Mouse (Mus musculus): ENCODE results near the gene Dlx4.

The Dlx4 gene

GRCm38 (mm10) chr11:95122100-95122489 is 24.0 kb downstream of the Dlx4 start:
- TF ChIP-seq GATA4 (IDR thresholded peaks at IDR 0.05; ENCODE audit: insufficient replicate concordance, low read length), result no peak

GRCm38 (mm10) chr11:95121161-95122099 is 24.6 kb downstream of the Dlx4 start:
- TF ChIP-seq GATA4 (IDR thresholded peaks at IDR 0.05; ENCODE audit: insufficient replicate concordance, low read length), result no peak

- TF ChIP-seq GATA4 (IDR thresholded peaks at IDR 0.05; ENCODE audit: insufficient replicate concordance, low read length), result no peak
These were observed 25.4 kb downstream of the Dlx4 start for GRCm38 (mm10) chr11:95120633-95121020.

GRCm38 (mm10) chr11:95119990-95120632 is 26.0 kb downstream of the Dlx4 start, which contains the start of gene Dlx3:
Gene Dlx3, plus strand, starts transcription at chr11:95120119.
- TF ChIP-seq GATA4 (IDR thresholded peaks at IDR 0.05; ENCODE audit: insufficient replicate concordance, low read length), result no peak

GRCm38 (mm10) chr11:95118505-95118904 is 27.6 kb downstream of the Dlx4 start:
- TF ChIP-seq GATA4 (IDR thresholded peaks at IDR 0.05; ENCODE audit: insufficient replicate concordance, low read length), result no peak

- TF ChIP-seq GATA4 (IDR thresholded peaks at IDR 0.05; ENCODE audit: insufficient replicate concordance, low read length), result no peak
These were observed 29.0 kb downstream of the Dlx4 start for GRCm38 (mm10) chr11:95117030-95117429.

- no peak for TF ChIP-seq GATA4 (IDR thresholded peaks at IDR 0.05; ENCODE audit: insufficient replicate concordance, low read length)
These were observed 36.0 kb downstream of the Dlx4 start for GRCm38 (mm10) chr11:95110081-95110480.

GRCm38 (mm10) chr11:95109000-95109399 is 37.1 kb downstream of the Dlx4 start:
- no peak for TF ChIP-seq GATA4 (IDR thresholded peaks at IDR 0.05; ENCODE audit: insufficient replicate concordance, low read length)

GRCm38 (mm10) chr11:95106440-95107236 is 39.4 kb downstream of the Dlx4 start:
- no peak for TF ChIP-seq GATA4 (IDR thresholded peaks at IDR 0.05; ENCODE audit: insufficient replicate concordance, low read length)

- TF ChIP-seq GATA4 (IDR thresholded peaks at IDR 0.05; ENCODE audit: insufficient replicate concordance, low read length), result no peak
These were observed 40.7 kb downstream of the Dlx4 start for GRCm38 (mm10) chr11:95105274-95105874.

GRCm38 (mm10) chr11:95104266-95104665 is 41.8 kb downstream of the Dlx4 start:
- TF ChIP-seq GATA4 (IDR thresholded peaks at IDR 0.05; ENCODE audit: insufficient replicate concordance, low read length), result peak; percentile 76; the same call in 1 of the 2 replicates

- TF ChIP-seq GATA4 (IDR thresholded peaks at IDR 0.05; ENCODE audit: insufficient replicate concordance, low read length), result no peak
These were observed 43.7 kb downstream of the Dlx4 start for GRCm38 (mm10) chr11:95102161-95102904.

GRCm38 (mm10) chr11:95101071-95101788 is 44.8 kb downstream of the Dlx4 start:
- TF ChIP-seq GATA4 (IDR thresholded peaks at IDR 0.05; ENCODE audit: insufficient replicate concordance, low read length), result no peak; the same call in 1 of the 2 replicates

GRCm38 (mm10) chr11:95100393-95100792 is 45.7 kb downstream of the Dlx4 start:
- no peak for TF ChIP-seq GATA4 (IDR thresholded peaks at IDR 0.05; ENCODE audit: insufficient replicate concordance, low read length)
